In the genomic region with DNA sequence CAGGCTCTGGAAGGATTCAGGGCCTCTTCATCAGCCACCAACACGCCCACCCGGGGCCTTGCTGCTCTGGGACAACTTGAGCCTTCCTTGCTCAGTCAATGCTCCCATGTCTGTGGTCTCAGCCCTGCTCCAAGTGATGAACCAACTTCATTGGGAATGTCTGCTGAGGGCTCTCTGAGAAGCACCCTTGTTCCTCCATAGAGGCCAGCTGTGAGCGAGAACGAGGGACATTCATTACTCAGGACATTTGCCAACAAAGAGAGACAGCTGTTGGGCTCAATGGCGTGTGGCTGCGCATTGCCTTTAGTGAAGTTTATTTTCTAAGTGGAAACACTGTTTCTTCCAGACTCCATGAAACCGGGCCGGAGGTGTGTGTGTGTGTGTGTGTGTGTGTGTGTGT, we compare ENCODE assay signal across 15 mouse cellular contexts. TPM values are rescaled to one million over a fixed set of nuclear protein-coding genes. Genes with fewer than 3 reads are reported as not detected.
A peak's percentile ranks its signal among the peaks of the same experiment; 100 is the strongest.
DNase-seq lines count a peak whose midpoint lies in the region; ATAC-seq and TF ChIP-seq lines count a peak whose summit lies in the region.
"Had no signal": no experiment of that assay in that cellular context is flagged by ENCODE, and none has a peak within 500 bp of the region (broad histone marks: within the 10 kb centered on the region; RNA-seq: fewer than 3 reads in every experiment).

No protein-coding gene starts in this region.

- peaks cover 55% of the 10 kb centered on the region for H3K4me1 ChIP-seq in kidney, embryonic 15.5 days
- peaks cover 13% of the 10 kb centered on the region; the same call in 1 of the 2 replicates for H3K4me1 ChIP-seq in lung, postnatal 0 days (ENCODE audit: insufficient read depth, low read depth, low read length)

- 69% methylated on average over 8 of the region's 8 CpGs for WGBS in kidney, embryonic 15.5 days
- WGBS in lung, postnatal 0 days, result 70% methylated on average over 8 of the region's 8 CpGs

- no peaks in the 10 kb centered on the region for H3K27me3 ChIP-seq in kidney, embryonic 15.5 days
- H3K27me3 ChIP-seq in lung, postnatal 0 days (replicated peaks; ENCODE audit: insufficient read depth, low read length), result no peaks in the 10 kb centered on the region
- H3K27me3 ChIP-seq: heart, embryonic 15.5 days had no signal

- DNase-seq in kidney, adult 9 months, result no peak
- DNase-seq in right cerebral cortex, adult 18-20 months, result peak; percentile 17
- no peak for DNase-seq in right cerebral cortex, postnatal 14 days
- DNase-seq in lung, postnatal 0 days (ENCODE audit: low spot score), result peak; percentile 81
- no peak for DNase-seq in embryo, embryonic 10 days (ENCODE audit: low spot score)
- DNase-seq in ovary, postnatal 10 days (ENCODE audit: low spot score), result no peak
- DNase-seq: adrenal gland, postnatal 36 days; cerebellum, adult 11-12 months; gastrocnemius, postnatal 14 days; retina, postnatal 1 day; thymus, adult 18-20 months had no signal

- TF ChIP-seq CTCF in lung, postnatal 0 days (IDR thresholded peaks at IDR 0.05), result no peak

- no peaks in the 10 kb centered on the region for H3K36me3 ChIP-seq in kidney, embryonic 15.5 days
- H3K36me3 ChIP-seq in lung, postnatal 0 days (ENCODE audit: insufficient read depth, low read length), result no peaks in the 10 kb centered on the region
- H3K36me3 ChIP-seq: heart, embryonic 15.5 days had no signal

- no peak overlapping the region for H3K9ac ChIP-seq in kidney, embryonic 15.5 days
- H3K9ac ChIP-seq in lung, postnatal 0 days (replicated peaks; ENCODE audit: low read depth), result no peak overlapping the region
- H3K9ac ChIP-seq: heart, embryonic 15.5 days had no signal

- H3K4me2 ChIP-seq in kidney, embryonic 15.5 days, result no peak overlapping the region
- no peak overlapping the region for H3K4me2 ChIP-seq in lung, postnatal 0 days (replicated peaks; ENCODE audit: low read depth, low read length)
- H3K4me2 ChIP-seq: heart, embryonic 15.5 days; liver, embryonic 11.5 days had no signal

- no peak for ATAC-seq in kidney, embryonic 15.5 days (replicated peaks; ENCODE audit: low FRiP score)
- peak; percentile 55 for ATAC-seq in lung, postnatal 0 days

- H3K9me3 ChIP-seq in kidney, embryonic 15.5 days (replicated peaks), result no peaks in the 10 kb centered on the region
- no peaks in the 10 kb centered on the region for H3K9me3 ChIP-seq in lung, postnatal 0 days (ENCODE audit: low read length)
- H3K9me3 ChIP-seq: heart, embryonic 15.5 days had no signal

- H3K4me3 ChIP-seq in kidney, embryonic 15.5 days (replicated peaks), result no peak overlapping the region
- H3K4me3 ChIP-seq in lung, postnatal 0 days (ENCODE audit: low read depth, low read length), result no peak overlapping the region
- H3K4me3 ChIP-seq: erythroblast, embryonic 14.5 days; heart, embryonic 15.5 days had no signal

- TF ChIP-seq EP300 in lung, postnatal 0 days (IDR thresholded peaks at IDR 0.05), result no peak

- 0 out of 2 replicates have a peak overlapping the region, but pooled peaks have one; percentile 20 for H3K27ac ChIP-seq in kidney, embryonic 15.5 days
- H3K27ac ChIP-seq in lung, postnatal 0 days (ENCODE audit: low read length), result peak overlapping the region; percentile 59; the same call in 1 of the 2 replicates
- H3K27ac ChIP-seq: heart, embryonic 15.5 days had no signal

RNA-seq across cellular contexts. Expression of gene Afap1l2, which starts 18.9 kb away (rescaled TPM):
- 16.8 and 18.3 TPM in 2 replicates for polyA plus RNA-seq in kidney, embryonic 15.5 days (2015; fragmentation: Nextera tagmentation; extraction: Ambion mirVana)
- polyA plus RNA-seq in lung, postnatal 0 days (2015; fragmentation: Nextera tagmentation; extraction: Ambion mirVana), result 15.5 and 18.8 TPM in 2 replicates
- polyA plus RNA-seq: erythroblast, embryonic 14.5 days had no signal

Comparison
In these comparisons a context has a peak if more than half of its experiments do, and no peak if none do; other contexts are left out.
1. DNase-seq: peak in right cerebral cortex, adult 18-20 months (single experiment) and lung, postnatal 0 days (single experiment); none in kidney, adult 9 months (single experiment), right cerebral cortex, postnatal 14 days (single experiment), embryo, embryonic 10 days (single experiment) and ovary, postnatal 10 days (single experiment).